Mouse (Mus musculus) thymus, adult 2 months (tissue): ENCODE results near the gene Slc9a1.

Experiments used
- CTCF ChIP-seq: fragments of 200-500 bp; IDR thresholded peaks from 2 replicates; pipeline ENCODE4 v1.5.1; 2012; ENCODE audit warnings: mild to moderate bottlenecking, control low read depth, low read length, moderate library complexity, borderline replicate concordance; ENCODE audit not compliant: control insufficient read depth, poor library complexity, insufficient read depth; ENCODE audit errors: extremely low read depth
- POLR2A ChIP-seq: fragments of 200-500 bp; IDR thresholded peaks from 2 replicates; pipeline ENCODE4 v1.6.1; 2012; ENCODE audit warnings: mild to moderate bottlenecking, low read length, control low read depth, moderate library complexity; ENCODE audit not compliant: control insufficient read depth, poor library complexity, insufficient read depth; ENCODE audit errors: extremely low read depth

DNA sequence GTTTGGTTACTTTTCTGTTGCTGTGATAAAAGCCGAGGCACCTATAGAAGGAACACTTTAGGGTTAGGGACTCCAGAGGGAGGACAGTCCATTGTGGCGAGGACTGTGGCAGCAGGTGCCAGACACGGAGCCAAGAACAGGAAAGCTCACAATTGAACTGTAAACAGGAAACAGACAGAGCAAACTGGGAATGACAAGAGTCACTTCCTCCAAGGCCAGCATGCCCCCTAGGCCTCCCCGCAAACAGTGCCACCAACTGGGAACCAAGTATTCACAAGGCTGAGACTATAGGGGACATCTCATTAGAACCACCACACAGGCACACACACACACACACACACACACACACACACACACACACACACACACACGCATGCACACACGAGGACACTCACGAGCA, 82.9 kb downstream of the Slc9a1 start:
- TF ChIP-seq CTCF (no peak), POLR2A (no peak)
